Mouse (Mus musculus) ES-E14 (cell line): Measurements from ENCODE around the gene Fscn2. TPM values are rescaled to one million over a fixed set of nuclear protein-coding genes. Genes with fewer than 3 reads are reported as not detected.
"Not testable (repeated sequence)": the region's sequence is repeated elsewhere in the genome, so short reads cannot be mapped to it uniquely, and the experiment has no call there.

Experiments
- DNase-seq: peaks from one replicate; pipeline ENCODE4 v3.0.0-alpha.2; 2013; ENCODE audit warnings: low read depth, low spot score
- H3K27ac ChIP-seq: 2 replicates; pipeline ENCODE4 v1.5.1; 2012; ENCODE audit warnings: low read depth, mild to moderate bottlenecking, low read length, moderate library complexity, mixed read lengths; ENCODE audit not compliant: poor library complexity, insufficient read depth, severe bottlenecking
- H3K36me3 ChIP-seq: 2 replicates; pipeline ENCODE4 v1.6.1; 2012; ENCODE audit warnings: mild to moderate bottlenecking, low read length, moderate library complexity, mixed read lengths; ENCODE audit not compliant: control insufficient read depth, poor library complexity, insufficient read depth, severe bottlenecking
- H3K4me1 ChIP-seq, 2 experiments: fragments of 150-350 bp in 1 of 2; sonication (generic) in 1 of 2; 2 replicates each; pipeline ENCODE4 v1.6.1; 2012; ENCODE audit warnings: low read length in 2 of 2, mild to moderate bottlenecking in 1 of 2, mixed read lengths in 1 of 2; ENCODE audit not compliant: control insufficient read depth in 2 of 2, insufficient read depth in 2 of 2, poor library complexity in 1 of 2
- H3K4me3 ChIP-seq, 2 experiments: fragments of 150-350 bp in 1 of 2; sonication (generic) in 1 of 2; 2 replicates each; pipeline ENCODE4 v1.5.1; 2012; ENCODE audit warnings: low read length in 2 of 2, low read depth in 1 of 2, mild to moderate bottlenecking in 1 of 2, mixed read lengths in 1 of 2; ENCODE audit not compliant: insufficient read depth in 1 of 2, poor library complexity in 1 of 2, severe bottlenecking in 1 of 2
- H3K9ac ChIP-seq: 2 replicates; pipeline ENCODE4 v1.6.1; 2012; ENCODE audit warnings: low read depth, mild to moderate bottlenecking, low read length, mixed read lengths; ENCODE audit not compliant: poor library complexity, insufficient read depth, severe bottlenecking
- H3K9me3 ChIP-seq: fragments of 150-350 bp; sonication (generic); 2 replicates; pipeline ENCODE4 v1.6.1; 2012; ENCODE audit warnings: low read depth, mild to moderate bottlenecking, low read length; ENCODE audit not compliant: control insufficient read depth, insufficient read depth
- CHD2 ChIP-seq: IDR thresholded peaks from 2 replicates; pipeline ENCODE4 v1.6.1; 2014; ENCODE audit warnings: mild to moderate bottlenecking, low read depth, low read length, inconsistent platforms
- HCFC1 ChIP-seq: IDR thresholded peaks from 2 replicates; pipeline ENCODE4 v1.6.1; 2012; ENCODE audit warnings: low read length, inconsistent platforms, borderline replicate concordance; ENCODE audit not compliant: insufficient read depth
- MAFK ChIP-seq: IDR thresholded peaks from 2 replicates; pipeline ENCODE4 v1.6.1; 2014; ENCODE audit warnings: mild to moderate bottlenecking, low read depth, low read length, inconsistent platforms; ENCODE audit not compliant: insufficient read depth
- ZC3H11A ChIP-seq: IDR thresholded peaks from 2 replicates; pipeline ENCODE4 v1.6.1; 2012; ENCODE audit warnings: low read depth, mild to moderate bottlenecking, inconsistent platforms, low read length, borderline replicate concordance
- ZNF384 ChIP-seq: IDR thresholded peaks from 2 replicates; pipeline ENCODE4 v1.6.1; 2012; ENCODE audit warnings: low read depth, low read length, inconsistent platforms
- in situ Hi-C, 2 experiments: fragments of 600-800 bp; cut with MboI; formaldehyde crosslinking; loops; one replicate each; pipeline ENCODE4 v1.15.1; 2025; ENCODE audit warnings: low sequenced_read_pairs in 2 of 2, inconsistent platforms in 1 of 2; ENCODE audit not compliant: unreplicated experiment in 2 of 2
- total RNA-seq: library from RNA; depleted of rRNA; stranded (reverse); fragments of 300-350 nt; gene quantifications from 2 replicates; pipeline ENCODE4 v1.2.3, GENCODE M21; 2012; rRNA removed

Fscn2 gene
- total RNA-seq, 1 experiment: 0.31 TPM

- Histone ChIP-seq H3K9ac (no peak overlapping the region), H3K27ac (no peak overlapping the region), H3K4me3 (no peak overlapping the region), H3K36me3 (peaks cover 31% of the 10 kb centered on the region), H3K9me3 (no peaks in the 10 kb centered on the region), H3K4me1 (no peaks in the 10 kb centered on the region; a peak in 1 of 4 replicates)
- in situ Hi-C loops: no loop called here
- TF ChIP-seq ZNF384: no peak
- TF ChIP-seq ZC3H11A: no peak
- no peak for TF ChIP-seq CHD2
- TF ChIP-seq MAFK: no peak
- TF ChIP-seq HCFC1: no peak
- DNase-seq: no peak
These were observed 45.1 kb downstream of the Fscn2 start for GRCm38 (mm10) chr11:120406445-120406844.

- H3K9ac ChIP-seq, in situ Hi-C loops, H3K4me1 ChIP-seq, H3K9me3 ChIP-seq, H3K4me3 ChIP-seq, DNase-seq: not testable (repeated sequence)
- peak overlapping the region; percentile 50; the same call in 1 of the 2 replicates for H3K27ac ChIP-seq
- peak; percentile 74 for TF ChIP-seq ZNF384
- peaks cover 52% of the 10 kb centered on the region for H3K36me3 ChIP-seq
These were observed 52.3 kb downstream of the Fscn2 start for GRCm38 (mm10) chr11:120413621-120414020.

Other genes with a start within 250 kb of the Fscn2 start
- 146 and 216 TPM in 2 replicates for gene Slc38a10, start 210.2 kb upstream of the Fscn2 start, total RNA-seq
- gene Bahcc1, start 128.6 kb upstream of the Fscn2 start, total RNA-seq: 11.7 and 16.3 TPM in 2 replicates
- gene Actg1, start 13.0 kb upstream of the Fscn2 start, total RNA-seq: 1,716 and 2,367 TPM in 2 replicates
- 27.2 and 30.0 TPM in 2 replicates for gene Faap100, start 17.2 kb downstream of the Fscn2 start, total RNA-seq
- 35.6 and 57.7 TPM in 2 replicates for gene Nploc4, start 76.2 kb downstream of the Fscn2 start, total RNA-seq
- gene Tspan10, start 81.1 kb downstream of the Fscn2 start, total RNA-seq: not detected in 2 replicates
- gene Pde6g, start 92.0 kb downstream of the Fscn2 start, total RNA-seq: not detected in 2 replicates
- gene Oxld1, start 96.5 kb downstream of the Fscn2 start, total RNA-seq: 2.9 and 4.1 TPM in 2 replicates
- gene Ccdc137, start 96.6 kb downstream of the Fscn2 start, total RNA-seq: 24.6 and 27.4 TPM in 2 replicates
- gene Arl16, start 106.1 kb downstream of the Fscn2 start, total RNA-seq: 15.3 and 21.2 TPM in 2 replicates
- gene Mrpl12, start 123.1 kb downstream of the Fscn2 start, total RNA-seq: 100 and 136 TPM in 2 replicates
- 30.2 and 35.0 TPM in 2 replicates for gene Slc25a10, start 130.3 kb downstream of the Fscn2 start, total RNA-seq
- gene Gcgr, start 169.2 kb downstream of the Fscn2 start, total RNA-seq: 0.40 and 0.53 TPM in 2 replicates
- 18.9 and 20.2 TPM in 2 replicates for gene Mcrip1, start 188.2 kb downstream of the Fscn2 start, total RNA-seq
- gene Ppp1r27, start 189.6 kb downstream of the Fscn2 start, total RNA-seq: not detected in 2 replicates
- gene P4hb, start 211.7 kb downstream of the Fscn2 start, total RNA-seq: 904 and 977 TPM in 2 replicates
- gene Arhgdia, start 220.1 kb downstream of the Fscn2 start, total RNA-seq: 161 and 253 TPM in 2 replicates
- 300 and 397 TPM in 2 replicates for gene Alyref, start 236.8 kb downstream of the Fscn2 start, total RNA-seq
- gene Anapc11, start 236.9 kb downstream of the Fscn2 start, total RNA-seq: 87.4 and 98.4 TPM in 2 replicates
- 0.69 and 0.94 TPM in 2 replicates for gene Npb, start 246.9 kb downstream of the Fscn2 start, total RNA-seq